Mouse (Mus musculus): ENCODE results near the gene Gbp7.

DNA sequence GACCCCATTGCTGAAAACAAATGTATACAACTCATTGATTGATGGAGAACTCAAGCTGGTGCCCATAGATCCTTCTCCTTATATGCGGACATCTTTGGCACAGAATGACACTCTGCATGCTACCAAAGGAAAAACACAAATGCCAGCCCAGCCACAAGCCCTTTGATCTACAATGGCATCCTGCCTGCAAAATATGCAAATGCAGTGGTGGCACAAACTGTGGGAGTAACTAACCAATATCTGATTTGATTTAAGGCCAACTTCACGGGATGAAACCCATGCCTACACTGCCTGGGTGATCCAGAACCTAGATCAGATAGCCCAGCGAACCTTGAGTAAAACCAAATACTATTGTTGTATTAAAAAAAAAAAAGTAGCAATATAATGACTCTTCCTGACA is 16.5 kb downstream of the Gbp7 start:
- no peak for TF ChIP-seq CTCF (IDR thresholded peaks at IDR 0.05)
- TF ChIP-seq EP300 (IDR thresholded peaks at IDR 0.05) = no peak

Measured in lung, postnatal 0 days (tissue).